Mouse (Mus musculus) G1E (cell line): ENCODE data around the gene Slc25a27.

Experiments used
- CTCF ChIP-seq: IDR thresholded peaks from 2 replicates; pipeline ENCODE4 v1.5.1; 2012; ENCODE audit warnings: low read depth, low read length, inconsistent platforms, mixed read lengths
- GATA1 ChIP-seq: IDR thresholded peaks from 2 replicates; pipeline ENCODE4 v1.6.1; 2012; ENCODE audit warnings: borderline replicate concordance, low read length, inconsistent platforms, mixed read lengths
- POLR2AphosphoS5 ChIP-seq: IDR thresholded peaks from 2 replicates; pipeline ENCODE4 v1.6.1; 2012; ENCODE audit warnings: low read depth, low read length, inconsistent platforms; ENCODE audit not compliant: insufficient replicate concordance

GRCm38 (mm10) chr17:43629026-43629495, 38.0 kb downstream of the Slc25a27 start:
- no peak for TF ChIP-seq CTCF
- no peak for TF ChIP-seq POLR2AphosphoS5
- TF ChIP-seq GATA1, result no peak
